Mouse (Mus musculus) spleen, postnatal 10 days (tissue): ENCODE data around the gene Irf1.
A peak's percentile ranks its signal among the peaks of the same experiment; 100 is the strongest.

Experiments
- DNase-seq, 2 experiments: peaks; one replicate each; pipeline ENCODE4 v3.0.0; 2021 to 2022; ENCODE audit warnings: low spot score in 2 of 2

Gene Irf1

GRCm38 (mm10) chr11:53761284-53761683 is 8.5 kb upstream of the Irf1 start:
- no peak for DNase-seq

GRCm38 (mm10) chr11:53761822-53762221 is 8.0 kb upstream of the Irf1 start:
- no peak for DNase-seq

DNA sequence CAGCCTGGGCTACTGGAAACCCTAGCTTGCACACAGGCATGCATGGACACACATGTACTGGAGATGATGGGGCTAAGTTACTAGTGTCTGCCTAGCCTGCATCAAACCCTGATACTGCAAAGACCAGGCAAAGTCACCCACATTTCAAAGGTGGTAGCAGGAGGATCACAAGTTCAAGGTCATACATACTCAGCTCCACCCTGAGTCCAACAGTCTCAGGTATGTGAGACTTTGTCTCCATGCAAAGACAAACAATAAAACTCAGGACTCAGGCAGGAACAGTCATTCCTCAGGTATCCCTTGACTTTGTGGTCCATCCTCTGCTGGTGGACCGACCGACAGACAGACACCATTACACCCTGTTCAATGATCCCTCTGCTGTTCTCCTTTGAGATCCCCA is 7.4 kb upstream of the Irf1 start:
- no peak for DNase-seq

DNA sequence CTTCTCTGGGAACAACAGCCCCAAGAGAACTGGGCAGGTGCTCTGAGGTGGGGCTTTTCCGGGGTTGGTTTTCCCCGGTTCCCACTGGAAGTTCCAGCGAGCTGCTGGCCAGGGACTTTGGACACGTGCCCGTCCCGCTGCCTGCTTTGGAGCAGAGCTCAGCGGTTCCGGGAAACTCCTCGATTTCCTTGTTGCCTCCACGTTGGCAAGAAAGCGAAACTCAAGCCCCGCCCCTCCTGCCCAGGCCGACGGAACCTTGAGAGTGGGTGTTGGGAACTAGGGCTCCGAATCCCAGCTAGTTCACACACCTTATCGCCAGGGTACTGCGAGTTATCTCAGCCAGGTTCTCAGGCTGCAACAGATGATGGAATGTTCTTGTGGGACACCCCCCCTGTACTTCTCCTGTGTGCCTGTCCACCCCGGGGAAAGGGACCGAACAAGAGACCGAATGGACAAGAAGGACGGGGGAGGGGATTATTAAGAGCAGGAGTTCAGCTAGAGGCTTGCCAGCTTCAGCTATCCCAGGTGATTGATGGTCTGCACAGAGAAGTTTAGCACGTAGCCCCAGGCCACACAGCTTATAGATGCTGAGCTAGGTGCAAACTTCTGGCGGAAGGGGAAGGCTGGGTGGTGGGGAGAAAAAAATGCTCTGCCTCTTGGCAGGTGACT is 6.9 kb upstream of the Irf1 start:
- peak; percentile 37 to 78 for DNase-seq

DNA sequence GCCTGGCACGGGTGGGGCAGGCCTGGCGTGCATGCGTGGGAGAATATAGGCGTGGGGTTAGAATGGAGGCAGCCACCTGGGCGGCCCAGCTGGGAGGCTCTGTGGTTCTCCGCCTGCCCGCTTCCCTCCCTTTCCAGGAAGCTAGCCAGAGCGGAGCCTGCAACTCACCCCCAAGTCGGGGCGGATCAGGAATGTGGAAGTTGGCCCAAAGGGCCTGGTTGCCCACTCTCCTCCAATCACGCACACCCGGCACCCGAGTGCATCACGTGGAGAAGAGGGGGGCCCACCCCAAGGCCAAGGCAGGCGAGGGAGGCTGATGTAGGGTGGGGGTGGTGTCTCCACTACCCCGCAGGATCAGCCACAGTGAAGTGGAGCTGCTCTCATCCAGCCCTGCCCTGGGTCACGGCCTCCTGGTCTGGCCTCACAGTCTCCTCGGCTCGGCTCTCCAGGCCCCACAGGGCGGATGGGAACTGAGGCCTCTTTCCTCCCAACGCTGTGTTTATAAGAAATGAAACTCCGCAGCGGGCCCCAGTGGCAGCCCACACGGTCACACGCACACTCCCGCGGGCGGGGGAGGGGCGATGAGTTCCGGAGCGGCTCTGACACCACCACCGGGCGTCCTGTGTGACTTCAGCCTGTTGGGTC is 6.2 kb upstream of the Irf1 start:
- DNase-seq: peak; percentile 73 to 93

- DNase-seq: no peak
Observed at GRCm38 (mm10) chr11:53764581-53764980, 5.2 kb upstream of the Irf1 start.

GRCm38 (mm10) chr11:53768422-53769184 is 1.2 kb upstream of the Irf1 start:
- DNase-seq: no peak

GRCm38 (mm10) chr11:53769185-53769576 is 633 bp upstream of the Irf1 start:
- no peak for DNase-seq

GRCm38 (mm10) chr11:53770125-53770791 is 444 bp downstream of the Irf1 start:
- DNase-seq: peak; percentile 58 to 73

- no peak for DNase-seq
Observed at GRCm38 (mm10) chr11:53771001-53771744, 1.4 kb downstream of the Irf1 start.

- no peak for DNase-seq
Observed at GRCm38 (mm10) chr11:53772536-53772935, 2.7 kb downstream of the Irf1 start.

- no peak for DNase-seq
Observed at GRCm38 (mm10) chr11:53773087-53773486, 3.3 kb downstream of the Irf1 start, which contains the start of gene Gm17334. Gm17334 (minus strand) TSS chr11:53773187.

DNA sequence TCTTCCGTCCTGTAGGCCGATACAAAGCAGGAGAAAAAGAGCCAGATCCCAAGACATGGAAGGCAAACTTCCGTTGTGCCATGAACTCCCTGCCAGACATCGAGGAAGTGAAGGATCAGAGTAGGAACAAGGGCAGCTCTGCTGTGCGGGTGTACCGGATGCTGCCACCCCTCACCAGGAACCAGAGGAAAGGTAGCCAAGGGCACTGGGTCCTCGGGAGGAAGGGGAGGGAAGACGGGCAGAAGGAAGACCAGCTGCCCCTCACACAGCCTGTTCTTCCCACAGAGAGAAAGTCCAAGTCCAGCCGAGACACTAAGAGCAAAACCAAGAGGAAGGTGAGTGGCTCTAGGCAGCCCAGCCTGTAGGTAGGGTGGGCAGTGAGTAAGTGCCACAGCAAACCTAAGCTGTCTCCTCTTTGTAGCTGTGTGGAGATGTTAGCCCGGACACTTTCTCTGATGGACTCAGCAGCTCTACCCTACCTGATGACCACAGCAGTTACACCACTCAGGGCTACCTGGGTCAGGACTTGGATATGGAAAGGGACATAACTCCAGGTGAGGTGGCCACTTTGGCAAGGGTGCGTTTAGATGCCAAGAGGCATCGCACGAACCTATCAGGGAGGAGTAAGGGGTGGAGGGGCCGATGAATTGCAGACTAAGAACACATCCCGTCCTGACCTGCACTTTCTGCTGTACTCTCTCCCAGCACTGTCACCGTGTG is 4.0 kb downstream of the Irf1 start:
- no peak for DNase-seq

GRCm38 (mm10) chr11:53774659-53775255 is 4.9 kb downstream of the Irf1 start:
- DNase-seq: no peak

DNA sequence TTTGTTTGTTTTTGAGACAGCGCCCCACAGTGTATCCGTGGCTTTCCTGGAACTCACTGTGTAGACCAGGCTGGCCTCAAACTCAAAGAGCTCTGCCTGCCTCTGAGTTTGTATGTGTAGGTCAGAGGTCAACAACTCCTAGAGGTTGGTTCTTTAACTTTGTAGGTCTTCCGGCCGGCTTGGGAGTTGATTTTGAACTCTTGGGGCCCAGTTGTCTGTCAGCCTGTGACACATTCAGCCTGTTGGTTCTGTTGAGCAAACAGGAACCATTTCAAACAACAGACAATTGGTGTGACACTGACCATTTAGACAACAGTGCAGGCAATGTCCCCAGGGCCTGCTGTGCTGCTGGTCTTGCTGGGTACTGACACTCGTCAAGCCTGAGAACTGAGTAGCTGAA is 7.9 kb downstream of the Irf1 start:
- no peak for DNase-seq

GRCm38 (mm10) chr11:53778455-53778854 is 8.6 kb downstream of the Irf1 start:
- DNase-seq: no peak

DNA sequence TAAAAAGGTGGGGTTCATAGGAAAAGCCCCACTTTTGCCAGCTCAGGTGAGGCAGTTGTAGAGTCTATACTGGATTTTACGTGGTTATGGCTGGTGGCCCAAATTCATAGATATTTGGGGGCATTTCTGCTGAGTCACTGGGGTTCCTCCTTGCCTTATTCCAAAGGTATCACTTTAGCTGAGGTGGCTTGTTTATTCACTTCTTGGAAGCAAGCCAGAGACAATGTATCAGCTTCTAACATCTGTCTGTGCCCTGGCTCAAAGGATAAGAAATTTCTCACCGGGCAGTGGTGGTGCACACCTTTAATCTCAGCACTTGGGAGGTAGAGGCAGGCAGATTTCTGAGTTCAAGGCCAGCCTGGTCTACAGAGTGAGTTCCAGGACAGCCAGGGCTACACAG is 10.0 kb downstream of the Irf1 start:
- no peak for DNase-seq

DNA sequence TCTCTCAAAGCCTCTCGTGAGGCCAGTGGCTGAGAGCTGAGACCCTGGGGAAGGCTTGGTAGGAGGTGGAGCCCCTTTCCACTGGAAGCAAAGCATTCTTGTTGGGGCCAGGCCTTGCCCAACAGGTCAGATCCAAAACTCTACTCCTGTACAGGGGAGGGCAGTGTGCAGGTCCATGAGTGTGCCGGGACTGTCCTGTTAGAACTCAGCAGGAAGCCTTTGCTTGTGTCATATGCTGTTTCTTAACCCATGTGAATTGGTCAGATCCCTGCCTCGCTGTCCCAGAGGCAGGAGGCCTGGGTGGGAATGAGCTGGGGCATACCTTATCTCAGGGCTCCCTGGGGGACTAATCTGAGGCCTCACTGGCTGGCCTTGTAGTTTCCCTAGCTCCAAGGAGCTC is 10.4 kb downstream of the Irf1 start:
- no peak for DNase-seq

DNA sequence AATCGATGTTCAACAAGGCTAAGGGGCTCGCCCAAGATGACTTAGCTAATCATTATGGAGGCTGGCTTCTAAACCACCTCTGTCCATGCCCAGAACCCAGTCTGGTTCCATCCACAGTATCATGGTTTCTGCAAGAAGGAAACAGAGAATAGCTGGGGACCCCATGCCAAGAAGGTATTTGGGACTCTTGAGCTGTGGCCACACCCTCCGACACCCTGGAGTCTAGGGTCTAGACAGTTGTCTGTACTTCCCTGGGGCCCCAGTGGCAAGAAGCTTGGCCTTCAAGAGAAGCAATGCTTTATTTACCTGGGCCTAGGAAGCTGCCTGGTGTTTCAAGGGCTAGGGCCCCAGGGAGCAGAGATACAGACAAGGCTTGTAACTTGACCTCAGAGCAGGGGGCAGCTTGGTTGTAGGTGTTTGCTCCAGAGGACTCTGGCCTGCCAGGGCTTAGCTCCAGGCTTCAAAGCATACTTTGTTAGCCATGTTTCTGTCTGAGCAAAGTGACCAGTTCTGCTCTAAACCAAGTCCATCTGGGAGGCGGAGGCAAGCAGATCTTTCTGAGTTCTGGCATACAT is 11.5 kb downstream of the Irf1 start:
- no peak for DNase-seq

DNA sequence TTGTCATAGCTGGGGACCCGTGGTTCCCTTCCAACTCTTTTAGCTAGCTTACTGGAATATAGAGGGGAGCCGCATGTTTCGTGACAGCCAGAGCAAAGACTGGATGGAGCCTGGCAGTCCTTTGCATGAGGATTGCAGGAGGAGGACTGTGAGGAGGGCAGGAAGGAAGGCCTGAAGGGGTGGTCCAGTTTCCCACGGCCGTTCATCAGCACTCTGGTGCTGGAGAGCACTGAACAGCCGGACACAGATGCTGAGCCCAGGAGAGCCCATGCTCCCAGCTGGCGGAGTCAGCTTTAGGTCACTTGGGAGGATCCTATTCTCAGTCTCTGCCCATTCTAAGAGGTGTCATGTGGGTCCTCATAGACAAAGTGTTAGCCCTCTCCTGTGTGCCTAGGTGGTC is 12.2 kb downstream of the Irf1 start:
- no peak for DNase-seq
